Mouse (Mus musculus) embryo, embryonic 9.5 days (tissue): Measurements from ENCODE around the gene Ostf1.
A peak's percentile ranks its signal among the peaks of the same experiment; 100 is the strongest.

Experiments
- DNase-seq: peaks from one replicate; pipeline ENCODE4 v3.0.0-alpha.2; 2017; ENCODE audit errors: extremely low spot score

Gene Ostf1

GRCm38 (mm10) chr19:18568828-18569430, 62.7 kb downstream of the Ostf1 start:
- DNase-seq = no peak

GRCm38 (mm10) chr19:18567936-18568827, 63.4 kb downstream of the Ostf1 start:
- DNase-seq = no peak

- DNase-seq = no peak
These were observed 64.1 kb downstream of the Ostf1 start for GRCm38 (mm10) chr19:18567501-18567900.

- no peak for DNase-seq
These were observed 73.9 kb downstream of the Ostf1 start for GRCm38 (mm10) chr19:18557708-18558107.

- DNase-seq = no peak
These were observed 76.0 kb downstream of the Ostf1 start for GRCm38 (mm10) chr19:18555645-18556044.

- peak; percentile 69 for DNase-seq
These were observed 83.0 kb downstream of the Ostf1 start for GRCm38 (mm10) chr19:18548668-18549067.
